Mouse (Mus musculus): ENCODE data around the gene Tpt1. TPM values are rescaled to one million over a fixed set of nuclear protein-coding genes. Genes with fewer than 3 reads are reported as not detected.
"Not testable (repeated sequence)": the region's sequence is repeated elsewhere in the genome, so short reads cannot be mapped to it uniquely, and the experiment has no call there.

Gene Tpt1
- polyA plus RNA-seq, 1 experiment from 2014 or later: 857 TPM

DNA sequence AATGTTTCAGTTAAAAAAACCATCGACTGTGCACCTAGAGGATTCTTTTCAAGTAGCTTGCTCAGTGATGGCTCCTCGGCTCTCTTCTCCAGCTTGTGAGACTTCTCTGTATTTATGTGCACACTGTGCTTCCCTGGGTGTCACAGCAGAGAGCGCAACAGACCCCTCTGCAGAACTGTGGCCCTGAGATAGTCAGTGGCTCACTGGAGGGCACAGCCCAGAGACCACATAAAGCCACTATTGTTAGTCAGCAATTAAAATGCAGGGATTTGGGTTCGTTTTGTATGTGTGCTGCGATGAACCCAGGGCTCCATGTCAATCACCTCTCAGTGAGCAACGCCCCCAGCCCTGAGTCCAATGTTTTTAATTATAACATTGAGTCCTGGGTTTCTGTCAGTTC is 5.9 kb downstream of the Tpt1 start:
- H3K9me3 ChIP-seq (ENCODE audit: control insufficient read depth, low read length): peaks cover 3% of the 10 kb centered on the region; the same call in 1 of the 2 replicates
- H3K4me3 ChIP-seq (ENCODE audit: low read length): no peak overlapping the region
- H3K27ac ChIP-seq (ENCODE audit: low read length): no peak overlapping the region
- peaks cover 13% of the 10 kb centered on the region for H3K4me1 ChIP-seq (ENCODE audit: control insufficient read depth, insufficient read depth, low read length)
- no peak overlapping the region for H3K4me2 ChIP-seq (ENCODE audit: low read depth, low read length)
- no peak overlapping the region for H3K9ac ChIP-seq (ENCODE audit: low read depth, low read length)
- 73% methylated on average over 6 of the region's 6 CpGs for WGBS
- no peak for ATAC-seq
- no peaks in the 10 kb centered on the region for H3K27me3 ChIP-seq (replicated peaks; ENCODE audit: control insufficient read depth, insufficient read depth, low read length)
- H3K36me3 ChIP-seq (ENCODE audit: control insufficient read depth, insufficient read depth, low read length): peaks cover 20% of the 10 kb centered on the region

DNA sequence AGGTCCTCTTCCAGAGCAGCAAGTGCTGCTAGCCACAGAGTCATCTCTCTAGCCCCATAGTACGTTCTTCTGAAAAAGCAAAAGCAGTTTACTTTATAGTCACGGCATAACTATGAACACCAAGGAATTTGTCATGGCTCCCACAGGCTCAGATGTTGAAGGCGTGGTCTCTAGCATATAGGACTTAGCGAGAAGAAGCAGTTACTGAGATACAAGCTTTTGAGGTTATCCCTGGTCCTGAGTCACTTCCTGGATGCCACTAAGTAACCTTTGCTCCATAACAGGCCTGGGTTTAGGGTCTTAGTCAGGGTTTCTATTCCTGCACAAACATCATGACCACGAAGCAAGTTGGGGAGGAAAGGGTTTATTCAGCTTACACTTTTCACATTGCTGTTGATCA is 7.1 kb downstream of the Tpt1 start:
- H3K4me3 ChIP-seq (ENCODE audit: low read length): no peak overlapping the region
- no peak for ATAC-seq
- 88% methylated on average over 5 of the region's 5 CpGs for WGBS

DNA sequence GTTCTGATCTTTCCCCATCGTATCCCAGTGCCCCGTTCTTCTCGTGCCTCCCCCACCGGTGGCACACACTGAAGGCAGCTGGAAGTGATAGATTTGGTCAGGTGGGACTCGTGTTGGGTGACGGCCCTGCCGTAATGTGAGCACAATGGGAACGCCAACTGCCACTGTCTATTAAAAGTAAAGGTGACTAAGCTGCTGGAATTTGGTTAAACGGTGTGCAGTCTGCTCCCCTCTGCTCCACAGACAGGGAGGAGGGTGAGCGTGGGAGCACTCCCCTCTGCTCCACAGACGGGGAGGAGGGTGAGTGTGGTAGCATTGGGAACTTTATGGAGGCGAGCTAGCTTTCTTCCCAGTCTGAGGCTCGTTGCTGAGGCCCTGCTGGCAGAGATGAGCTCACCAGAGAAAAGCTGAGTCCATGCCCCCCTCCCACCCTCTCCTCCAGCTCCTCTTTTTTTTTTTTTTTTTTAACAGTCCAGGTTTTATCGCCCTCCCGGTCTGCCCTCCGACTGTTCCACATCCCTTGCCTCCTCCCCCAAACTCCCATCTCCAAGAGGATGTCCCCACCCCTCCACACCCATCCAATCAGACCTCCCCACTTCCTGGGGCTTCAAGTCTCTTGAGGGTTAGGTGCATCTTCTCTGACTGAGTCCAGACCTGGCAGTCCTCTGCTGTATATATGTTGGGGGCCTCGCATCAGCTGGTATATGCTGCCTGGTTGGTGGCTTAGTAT is 10.5 kb downstream of the Tpt1 start:
- H3K4me2 ChIP-seq (ENCODE audit: low read depth, low read length): no peak overlapping the region
- H3K27me3 ChIP-seq (replicated peaks; ENCODE audit: control insufficient read depth, insufficient read depth, low read length): no peaks in the 10 kb centered on the region
- WGBS: 61% methylated on average over 17 of the region's 17 CpGs
- H3K9ac ChIP-seq (ENCODE audit: low read depth, low read length): no peak overlapping the region
- H3K4me3 ChIP-seq (ENCODE audit: low read length): no peak overlapping the region
- ATAC-seq: no peak
- H3K4me1 ChIP-seq (ENCODE audit: control insufficient read depth, insufficient read depth, low read length): no peaks in the 10 kb centered on the region
- H3K36me3 ChIP-seq (ENCODE audit: control insufficient read depth, insufficient read depth, low read length): no peaks in the 10 kb centered on the region
- H3K9me3 ChIP-seq (ENCODE audit: control insufficient read depth, low read length): peaks cover 3% of the 10 kb centered on the region; the same call in 1 of the 2 replicates
- no peak overlapping the region for H3K27ac ChIP-seq (ENCODE audit: low read length)

More for the DNA sequence above, 7.1 kb downstream of the Tpt1 start:
- Histone ChIP-seq H3K9ac (ENCODE audit: low read depth, low read length) (no peak overlapping the region), H3K27me3 (replicated peaks; ENCODE audit: control insufficient read depth, insufficient read depth, low read length) (no peaks in the 10 kb centered on the region), H3K36me3 (ENCODE audit: control insufficient read depth, insufficient read depth, low read length) (peaks cover 17% of the 10 kb centered on the region), H3K4me1 (ENCODE audit: control insufficient read depth, insufficient read depth, low read length) (peaks cover 8% of the 10 kb centered on the region; the same call in 1 of the 2 replicates), H3K27ac (ENCODE audit: low read length) (no peak overlapping the region), H3K4me2 (ENCODE audit: low read depth, low read length) (no peak overlapping the region), H3K9me3 (ENCODE audit: control insufficient read depth, low read length) (peaks cover 3% of the 10 kb centered on the region; the same call in 1 of the 2 replicates)

DNA sequence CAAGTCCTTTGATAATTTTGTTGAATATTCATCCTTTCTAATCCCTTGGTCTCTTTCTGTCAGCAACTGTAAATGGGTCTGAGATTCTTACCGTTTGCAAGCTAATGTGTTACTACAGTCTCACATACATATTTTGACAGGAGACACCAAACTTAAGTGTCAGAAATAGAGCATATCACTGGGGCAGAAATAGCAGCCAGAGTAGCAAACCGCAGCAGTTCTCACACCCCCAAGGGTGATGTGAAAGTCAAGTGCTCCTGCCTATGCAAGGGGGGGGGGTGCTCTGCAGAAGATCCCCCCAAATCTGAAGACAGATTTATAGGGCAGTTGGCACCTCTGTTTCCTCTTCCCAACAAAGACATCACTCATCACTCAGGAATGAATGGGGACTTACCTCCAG is 13.3 kb downstream of the Tpt1 start:
- Histone ChIP-seq H3K36me3 (ENCODE audit: control insufficient read depth, insufficient read depth, low read length) (no peaks in the 10 kb centered on the region), H3K4me1 (ENCODE audit: control insufficient read depth, insufficient read depth, low read length) (no peaks in the 10 kb centered on the region), H3K4me3 (ENCODE audit: low read length) (no peak overlapping the region), H3K9ac (ENCODE audit: low read depth, low read length) (no peak overlapping the region), H3K27ac (ENCODE audit: low read length) (no peak overlapping the region), H3K9me3 (ENCODE audit: control insufficient read depth, low read length) (peaks cover 5% of the 10 kb centered on the region; the same call in 1 of the 2 replicates), H3K27me3 (replicated peaks; ENCODE audit: control insufficient read depth, insufficient read depth, low read length) (no peaks in the 10 kb centered on the region), H3K4me2 (ENCODE audit: low read depth, low read length) (no peak overlapping the region)
- 64% methylated on average over 2 of the region's 2 CpGs for WGBS
- no peak for ATAC-seq

DNA sequence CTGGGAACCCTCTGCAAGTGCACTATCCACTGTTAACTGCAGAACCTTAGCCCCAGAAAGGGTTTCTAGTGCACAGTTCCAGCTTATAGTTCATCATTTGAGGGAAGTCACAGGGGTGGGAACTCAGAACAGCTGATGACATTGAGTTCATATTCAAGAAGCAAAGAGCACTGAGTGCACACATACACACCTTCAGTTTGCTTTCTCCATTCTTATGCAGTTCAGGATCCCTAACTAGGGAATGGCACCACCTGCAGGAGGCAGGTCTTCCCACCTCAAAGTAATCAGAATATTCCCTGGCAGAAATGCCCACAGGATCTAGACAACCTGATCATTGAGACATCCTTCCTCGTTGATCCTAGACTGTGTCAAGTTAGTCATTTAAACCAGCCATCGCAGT is 14.7 kb downstream of the Tpt1 start:
- no peak overlapping the region for H3K4me3 ChIP-seq (ENCODE audit: low read length)
- WGBS: 79% methylated on average over 2 of the region's 2 CpGs
- ATAC-seq: no peak
- no peak overlapping the region for H3K4me2 ChIP-seq (ENCODE audit: low read depth, low read length)
- H3K27me3 ChIP-seq (replicated peaks; ENCODE audit: control insufficient read depth, insufficient read depth, low read length): no peaks in the 10 kb centered on the region
- H3K36me3 ChIP-seq (ENCODE audit: control insufficient read depth, insufficient read depth, low read length): no peaks in the 10 kb centered on the region
- no peak overlapping the region for H3K9ac ChIP-seq (ENCODE audit: low read depth, low read length)
- peaks cover 9% of the 10 kb centered on the region for H3K4me1 ChIP-seq (ENCODE audit: control insufficient read depth, insufficient read depth, low read length)
- peaks cover 5% of the 10 kb centered on the region; the same call in 1 of the 2 replicates for H3K9me3 ChIP-seq (ENCODE audit: control insufficient read depth, low read length)
- no peak overlapping the region for H3K27ac ChIP-seq (ENCODE audit: low read length)

DNA sequence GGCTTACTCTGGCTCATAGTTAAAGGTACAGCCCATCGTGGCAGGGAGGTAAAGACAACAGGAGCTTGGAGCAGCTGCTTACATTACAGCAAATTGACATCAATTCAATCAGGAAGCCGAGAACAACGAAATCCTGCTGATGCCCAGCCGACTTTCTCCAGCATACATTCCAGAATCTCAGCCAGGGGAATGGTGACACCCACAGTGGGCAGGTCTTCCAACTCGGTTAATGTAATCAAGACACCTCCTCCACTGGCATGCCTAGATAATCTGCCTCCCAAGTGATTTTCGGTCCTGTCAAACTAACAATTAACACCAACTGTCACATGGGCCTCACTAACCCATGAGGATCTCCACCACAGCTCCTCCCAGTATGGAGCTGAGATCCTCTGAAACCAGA is 17.8 kb downstream of the Tpt1 start:
- no peak overlapping the region for H3K9ac ChIP-seq (ENCODE audit: low read depth, low read length)
- H3K4me1 ChIP-seq (ENCODE audit: control insufficient read depth, insufficient read depth, low read length): peaks cover 9% of the 10 kb centered on the region
- peaks cover 5% of the 10 kb centered on the region; the same call in 1 of the 2 replicates for H3K9me3 ChIP-seq (ENCODE audit: control insufficient read depth, low read length)
- 85% methylated on average over 6 of the region's 6 CpGs for WGBS
- no peaks in the 10 kb centered on the region for H3K36me3 ChIP-seq (ENCODE audit: control insufficient read depth, insufficient read depth, low read length)
- no peak for ATAC-seq
- H3K27ac ChIP-seq (ENCODE audit: low read length): peak overlapping the region; percentile 54
- no peaks in the 10 kb centered on the region for H3K27me3 ChIP-seq (replicated peaks; ENCODE audit: control insufficient read depth, insufficient read depth, low read length)
- no peak overlapping the region for H3K4me2 ChIP-seq (ENCODE audit: low read depth, low read length)
- no peak overlapping the region for H3K4me3 ChIP-seq (ENCODE audit: low read length)

DNA sequence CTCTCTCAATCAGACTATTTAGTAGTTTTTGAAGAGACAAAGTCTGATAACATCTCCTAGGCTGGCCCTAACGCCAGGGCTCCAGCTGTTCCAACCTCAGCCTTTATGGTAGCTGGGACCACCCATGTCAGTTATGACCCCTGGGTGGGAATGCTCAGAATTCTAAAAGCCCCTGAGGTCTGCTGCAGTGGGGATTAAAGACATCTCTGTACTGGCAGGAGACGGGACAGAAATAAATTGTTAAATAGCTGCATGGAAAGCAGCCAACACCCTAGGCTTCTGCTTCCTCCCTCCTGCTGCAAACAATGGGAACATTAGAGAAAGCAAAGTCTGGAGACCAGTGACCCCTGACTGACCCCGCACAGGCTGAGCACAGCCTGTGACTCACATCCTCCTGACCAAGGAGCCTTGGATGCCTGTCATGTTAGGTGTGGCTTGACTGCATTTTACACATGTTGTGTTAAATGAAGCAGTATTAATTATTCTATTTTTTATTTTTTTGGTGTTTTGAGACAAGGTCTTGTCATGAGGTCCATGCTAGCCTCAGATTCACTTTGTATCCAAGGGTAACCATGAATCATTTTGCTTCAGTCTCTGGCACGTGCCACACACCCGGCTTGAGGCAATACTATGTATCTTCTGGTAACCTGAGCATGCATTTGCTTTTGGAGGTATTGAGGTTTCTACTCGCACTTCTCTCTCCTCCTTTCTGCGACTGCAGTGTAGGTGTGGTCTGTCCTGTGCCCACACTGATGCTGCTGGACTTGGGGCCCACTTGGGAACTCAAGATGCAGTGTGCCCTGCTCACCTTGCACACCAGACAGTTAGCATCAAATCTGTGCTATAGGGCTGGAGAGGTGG is 18.9 kb downstream of the Tpt1 start:
- Histone ChIP-seq H3K36me3 (ENCODE audit: control insufficient read depth, insufficient read depth, low read length) (no peaks in the 10 kb centered on the region), H3K27ac (ENCODE audit: low read length) (peak overlapping the region; percentile 90), H3K27me3 (replicated peaks; ENCODE audit: control insufficient read depth, insufficient read depth, low read length) (no peaks in the 10 kb centered on the region), H3K9ac (ENCODE audit: low read depth, low read length) (no peak overlapping the region), H3K4me3 (ENCODE audit: low read length) (no peak overlapping the region), H3K4me2 (ENCODE audit: low read depth, low read length) (peak overlapping the region; percentile 22; the same call in 1 of the 2 replicates), H3K4me1 (ENCODE audit: control insufficient read depth, insufficient read depth, low read length) (peaks cover 9% of the 10 kb centered on the region), H3K9me3 (ENCODE audit: control insufficient read depth, low read length) (peaks cover 5% of the 10 kb centered on the region; the same call in 1 of the 2 replicates)
- 7% methylated on average over 7 of the region's 7 CpGs for WGBS
- peak; percentile 96 for ATAC-seq

DNA sequence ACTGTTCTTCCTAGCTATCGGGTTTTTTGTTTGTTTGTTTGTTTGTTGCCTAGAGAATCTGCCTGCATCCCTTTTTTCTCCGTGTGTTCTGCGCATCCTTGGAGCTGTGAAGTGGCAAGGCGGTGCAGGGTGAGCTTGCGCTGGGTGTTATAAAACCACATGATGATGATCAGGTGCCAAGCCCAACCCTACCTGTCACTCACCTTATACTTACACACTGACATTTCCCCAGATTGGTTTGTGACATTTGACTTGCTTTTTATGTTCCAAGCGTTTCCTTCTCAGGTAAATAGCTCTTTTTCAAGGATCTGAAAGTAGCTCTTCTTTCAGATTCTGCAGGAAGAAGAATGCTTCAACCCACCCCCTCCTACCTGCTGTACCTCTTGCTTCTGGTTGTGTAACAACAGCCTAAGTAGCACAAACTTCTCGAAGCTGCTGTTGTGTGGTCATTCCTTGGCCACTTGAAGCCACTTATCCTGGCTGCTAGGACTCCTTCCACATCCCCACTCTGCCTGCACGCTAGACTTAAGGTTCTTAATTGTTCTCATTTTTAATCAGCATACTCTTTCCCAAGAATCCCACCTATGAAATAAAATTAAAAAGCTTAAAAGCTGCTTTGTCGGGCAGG is 21.9 kb downstream of the Tpt1 start:
- 71% methylated on average over 9 of the region's 9 CpGs for WGBS
- no peak for ATAC-seq

DNA sequence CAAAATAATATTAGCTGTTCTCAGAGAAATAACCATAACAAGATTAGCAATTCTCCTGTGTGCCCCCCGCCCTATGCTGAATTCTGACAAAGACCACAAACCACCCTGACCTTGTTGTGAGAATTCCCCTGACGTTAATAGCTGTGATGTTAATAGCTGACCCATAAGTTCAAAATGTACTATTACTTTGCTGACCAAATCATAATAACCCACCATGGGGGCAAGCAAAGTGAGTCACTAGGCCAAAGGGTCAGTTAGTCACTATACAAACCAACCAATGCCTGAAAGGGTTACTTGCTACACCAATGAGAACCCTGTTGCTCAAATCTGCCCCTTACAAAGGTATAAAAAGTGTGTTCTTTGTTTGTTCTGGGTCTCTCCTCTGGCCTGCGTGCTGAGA is 23.1 kb downstream of the Tpt1 start:
- not testable (repeated sequence) for H3K4me1 ChIP-seq (ENCODE audit: control insufficient read depth, insufficient read depth, low read length); H3K36me3 ChIP-seq (ENCODE audit: control insufficient read depth, insufficient read depth, low read length); H3K27ac ChIP-seq (ENCODE audit: low read length); H3K27me3 ChIP-seq (replicated peaks; ENCODE audit: control insufficient read depth, insufficient read depth, low read length); H3K9ac ChIP-seq (ENCODE audit: low read depth, low read length); H3K4me3 ChIP-seq (ENCODE audit: low read length); H3K4me2 ChIP-seq (ENCODE audit: low read depth, low read length); H3K9me3 ChIP-seq (ENCODE audit: control insufficient read depth, low read length); ATAC-seq
- WGBS: 78% methylated on average over 3 of the region's 3 CpGs

More for the DNA sequence above, 21.9 kb downstream of the Tpt1 start:
- H3K4me1 ChIP-seq (ENCODE audit: control insufficient read depth, insufficient read depth, low read length): peaks cover 9% of the 10 kb centered on the region
- H3K27ac ChIP-seq (ENCODE audit: low read length): no peak overlapping the region
- H3K9ac ChIP-seq (ENCODE audit: low read depth, low read length): no peak overlapping the region
- no peak overlapping the region for H3K4me3 ChIP-seq (ENCODE audit: low read length)
- peaks cover 5% of the 10 kb centered on the region; the same call in 1 of the 2 replicates for H3K9me3 ChIP-seq (ENCODE audit: control insufficient read depth, low read length)
- H3K4me2 ChIP-seq (ENCODE audit: low read depth, low read length): no peak overlapping the region
- no peaks in the 10 kb centered on the region for H3K36me3 ChIP-seq (ENCODE audit: control insufficient read depth, insufficient read depth, low read length)
- H3K27me3 ChIP-seq (replicated peaks; ENCODE audit: control insufficient read depth, insufficient read depth, low read length): no peaks in the 10 kb centered on the region

All from intestine, embryonic 16.5 days (tissue).